Mouse (Mus musculus) olfactory bulb, adult 2 months (tissue): ENCODE data around the gene Trim23.

Experiments
- CTCF ChIP-seq: fragments of 200-500 bp; IDR thresholded peaks from 2 replicates; pipeline ENCODE4 v1.5.1; 2012; ENCODE audit warnings: low read depth, mild to moderate bottlenecking, low read length, moderate library complexity; ENCODE audit not compliant: insufficient read depth
- POLR2A ChIP-seq: fragments of 200-500 bp; IDR thresholded peaks from 2 replicates; pipeline ENCODE4 v1.6.1; 2012; ENCODE audit warnings: mild to moderate bottlenecking, low read depth, low read length, moderate library complexity; ENCODE audit not compliant: insufficient read depth

DNA sequence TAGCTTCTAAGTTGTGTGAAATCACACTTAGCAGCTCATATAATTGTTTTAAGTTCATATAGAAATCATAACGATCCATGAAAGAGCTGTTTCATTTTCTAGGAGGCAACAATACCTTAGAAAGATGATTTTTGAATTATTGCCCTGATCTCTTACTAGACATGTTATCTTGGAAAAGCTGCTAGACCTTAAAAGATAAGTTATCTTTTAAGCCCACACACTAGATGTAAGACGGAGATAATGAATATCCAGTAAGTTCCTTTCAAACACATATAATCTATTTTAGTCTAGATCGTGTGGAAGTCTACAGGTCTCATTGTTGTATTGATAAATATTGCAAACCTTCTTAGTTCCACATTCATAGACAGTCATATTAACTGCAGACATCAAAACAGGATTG is 1.7 kb upstream of the Trim23 start:
- no peak for TF ChIP-seq CTCF
- TF ChIP-seq POLR2A: no peak
